Mouse (Mus musculus): ENCODE measurements around the gene Xrcc3. TPM values are rescaled to one million over a fixed set of nuclear protein-coding genes. Genes with fewer than 3 reads are reported as not detected.

The Xrcc3 gene
- polyA plus RNA-seq, 1 experiment = 4.8 TPM

GRCm38 (mm10) chr12:111766313-111767236 is 47.1 kb downstream of the Xrcc3 start:
- H3K79me3 ChIP-seq (ENCODE audit: low read depth) = peaks cover 92% of the 10 kb centered on the region
- no peaks in the 10 kb centered on the region for H3K27me3 ChIP-seq (ENCODE audit: control insufficient read depth, insufficient read depth, insufficient read length)
- no peak for TF ChIP-seq CEBPB (IDR thresholded peaks at IDR 0.05; ENCODE audit: low read depth)
- TF ChIP-seq USF1 (IDR thresholded peaks at IDR 0.05; ENCODE audit: low read depth) = no peak
- no peak for TF ChIP-seq FOSL1 (IDR thresholded peaks at IDR 0.05; ENCODE audit: insufficient read depth, low read length, poor library complexity, severe bottlenecking)
- peaks cover 9% of the 10 kb centered on the region for H3K36me3 ChIP-seq (ENCODE audit: control insufficient read depth, insufficient read depth)
- no peak overlapping the region for H3K4me3 ChIP-seq (ENCODE audit: insufficient read depth, poor library complexity, severe bottlenecking)
- peaks cover 100% of the 10 kb centered on the region for H3K79me2 ChIP-seq (ENCODE audit: control insufficient read depth, insufficient read depth)
- no peak overlapping the region for H3ac ChIP-seq (ENCODE audit: control insufficient read depth, insufficient read length, low read depth)

- H3K36me3 ChIP-seq (ENCODE audit: control insufficient read depth, insufficient read depth) = peaks cover 4% of the 10 kb centered on the region
- TF ChIP-seq USF1 (IDR thresholded peaks at IDR 0.05; ENCODE audit: low read depth) (no peak), CEBPB (IDR thresholded peaks at IDR 0.05; ENCODE audit: low read depth) (no peak), FOSL1 (IDR thresholded peaks at IDR 0.05; ENCODE audit: insufficient read depth, low read length, poor library complexity, severe bottlenecking) (no peak), CTCF (IDR thresholded peaks at IDR 0.05; ENCODE audit: control insufficient read depth, insufficient read depth, insufficient read length) (no peak), MYOD1 (IDR thresholded peaks at IDR 0.05; ENCODE audit: control insufficient read depth, insufficient read length, low read depth) (no peak), MYOG (IDR thresholded peaks at IDR 0.05; ENCODE audit: control insufficient read depth, extremely low read depth, insufficient read length) (no peak), MAX (IDR thresholded peaks at IDR 0.05) (no peak)
These were observed 50.9 kb downstream of the Xrcc3 start for GRCm38 (mm10) chr12:111762620-111763280.

GRCm38 (mm10) chr12:111760306-111760908 is 53.3 kb downstream of the Xrcc3 start:
- H3K36me3 ChIP-seq (ENCODE audit: control insufficient read depth, insufficient read depth) = peaks cover 4% of the 10 kb centered on the region
- no peak for TF ChIP-seq CTCF (IDR thresholded peaks at IDR 0.05; ENCODE audit: control insufficient read depth, insufficient read depth, insufficient read length)
- TF ChIP-seq MAX (IDR thresholded peaks at IDR 0.05) = peak; percentile 14
- TF ChIP-seq CEBPB (IDR thresholded peaks at IDR 0.05; ENCODE audit: low read depth) = peak; percentile 37
- H3ac ChIP-seq (ENCODE audit: control insufficient read depth, insufficient read length, low read depth) = peak overlapping the region; percentile 42
- no peaks in the 10 kb centered on the region for H3K27me3 ChIP-seq (ENCODE audit: control insufficient read depth, insufficient read depth, insufficient read length)
- peaks cover 70% of the 10 kb centered on the region for H3K79me2 ChIP-seq (ENCODE audit: control insufficient read depth, insufficient read depth)
- H3K79me3 ChIP-seq (ENCODE audit: low read depth) = peaks cover 63% of the 10 kb centered on the region
- peak overlapping the region; percentile 75 for H3K4me3 ChIP-seq (ENCODE audit: insufficient read depth, poor library complexity, severe bottlenecking)

More at GRCm38 (mm10) chr12:111762620-111763280, 50.9 kb downstream of the Xrcc3 start:
- no peak overlapping the region for H3K4me3 ChIP-seq (ENCODE audit: insufficient read depth, poor library complexity, severe bottlenecking)
- no peak overlapping the region for H3ac ChIP-seq (ENCODE audit: control insufficient read depth, insufficient read length, low read depth)
- peaks cover 93% of the 10 kb centered on the region for H3K79me2 ChIP-seq (ENCODE audit: control insufficient read depth, insufficient read depth)
- H3K79me3 ChIP-seq (ENCODE audit: low read depth) = peaks cover 85% of the 10 kb centered on the region
- H3K27me3 ChIP-seq (ENCODE audit: control insufficient read depth, insufficient read depth, insufficient read length) = no peaks in the 10 kb centered on the region

- peak overlapping the region; percentile 75 for H3K4me3 ChIP-seq (ENCODE audit: insufficient read depth, poor library complexity, severe bottlenecking)
- H3K27me3 ChIP-seq (ENCODE audit: control insufficient read depth, insufficient read depth, insufficient read length) = no peaks in the 10 kb centered on the region
- H3K79me3 ChIP-seq (ENCODE audit: low read depth) = peaks cover 53% of the 10 kb centered on the region
- TF ChIP-seq FOSL1 (IDR thresholded peaks at IDR 0.05; ENCODE audit: insufficient read depth, low read length, poor library complexity, severe bottlenecking) (no peak), MAX (IDR thresholded peaks at IDR 0.05) (peak; percentile 23)
- H3K36me3 ChIP-seq (ENCODE audit: control insufficient read depth, insufficient read depth) = peaks cover 4% of the 10 kb centered on the region
- peak overlapping the region; percentile 93 for H3ac ChIP-seq (ENCODE audit: control insufficient read depth, insufficient read length, low read depth)
- H3K79me2 ChIP-seq (ENCODE audit: control insufficient read depth, insufficient read depth) = peaks cover 60% of the 10 kb centered on the region
These were observed 54.3 kb downstream of the Xrcc3 start for GRCm38 (mm10) chr12:111759176-111760061.

GRCm38 (mm10) chr12:111758381-111759175 is 55.1 kb downstream of the Xrcc3 start, which contains the start of gene Klc1:
TSS of gene Klc1 (plus strand) at chr12:111758849.
- peak within 1 kb of the TSS; percentile 93 for H3ac ChIP-seq (ENCODE audit: control insufficient read depth, insufficient read length, low read depth)
- peak within 1 kb of the TSS; percentile 75 for H3K4me3 ChIP-seq (ENCODE audit: insufficient read depth, poor library complexity, severe bottlenecking)
- TF ChIP-seq MAX (IDR thresholded peaks at IDR 0.05) = no peak
- TF ChIP-seq USF1 (IDR thresholded peaks at IDR 0.05; ENCODE audit: low read depth) = no peak
- TF ChIP-seq MYOG (IDR thresholded peaks at IDR 0.05; ENCODE audit: control insufficient read depth, extremely low read depth, insufficient read length) = no peak
- TF ChIP-seq CEBPB (IDR thresholded peaks at IDR 0.05; ENCODE audit: low read depth) = no peak
- TF ChIP-seq MYOD1 (IDR thresholded peaks at IDR 0.05; ENCODE audit: control insufficient read depth, insufficient read length, low read depth) = no peak
- TF ChIP-seq CTCF (IDR thresholded peaks at IDR 0.05; ENCODE audit: control insufficient read depth, insufficient read depth, insufficient read length) = no peak
- no peak for TF ChIP-seq FOSL1 (IDR thresholded peaks at IDR 0.05; ENCODE audit: insufficient read depth, low read length, poor library complexity, severe bottlenecking)
- peaks cover 52% of the 10 kb centered on the region for H3K79me2 ChIP-seq (ENCODE audit: control insufficient read depth, insufficient read depth)
- H3K27me3 ChIP-seq (ENCODE audit: control insufficient read depth, insufficient read depth, insufficient read length) = no peaks in the 10 kb centered on the region
- peaks cover 4% of the 10 kb centered on the region for H3K36me3 ChIP-seq (ENCODE audit: control insufficient read depth, insufficient read depth)
- H3K79me3 ChIP-seq (ENCODE audit: low read depth) = peaks cover 45% of the 10 kb centered on the region

Measured in C2C12 (cell line).